Mouse (Mus musculus) forebrain, embryonic 10.5 days (tissue): Measurements from ENCODE around the gene Kif5a. TPM values are rescaled to one million over a fixed set of nuclear protein-coding genes. Genes with fewer than 3 reads are reported as not detected.
A peak's percentile ranks its signal among the peaks of the same experiment; 100 is the strongest.

Experiments
- DNase-seq: peaks from one replicate; pipeline ENCODE4 v3.0.0-alpha.2; 2017; ENCODE audit warnings: low spot score; ENCODE audit errors: extremely low spot score
- H3K27ac ChIP-seq: fragments of 300-500 bp; sonication (generic); 2 replicates; pipeline ENCODE4 v1.5.1; 2016; ENCODE audit warnings: mild to moderate bottlenecking
- H3K27me3 ChIP-seq: fragments of 300-500 bp; sonication (generic); 2 replicates; pipeline ENCODE4 v1.6.1; 2016; ENCODE audit warnings: mild to moderate bottlenecking; ENCODE audit not compliant: poor library complexity, severe bottlenecking
- H3K36me3 ChIP-seq: fragments of 300-500 bp; sonication (generic); replicated peaks from 2 replicates; pipeline ENCODE4 v1.6.1; 2016; ENCODE audit warnings: mild to moderate bottlenecking, moderate library complexity
- H3K4me1 ChIP-seq: fragments of 300-500 bp; sonication (generic); 2 replicates; pipeline ENCODE4 v1.6.1; 2016
- H3K4me3 ChIP-seq: fragments of 300-500 bp; sonication (generic); 2 replicates; pipeline ENCODE4 v1.5.1; 2016; ENCODE audit warnings: mild to moderate bottlenecking, moderate library complexity
- H3K9me3 ChIP-seq: fragments of 300-500 bp; sonication (generic); 2 replicates; pipeline ENCODE4 v1.6.1; 2016; ENCODE audit warnings: mild to moderate bottlenecking, moderate library complexity
- WGBS: fragments of 180-500 bp; shearing (Covaris S2); methylation state at CpG from one replicate; pipeline ENCODE4 v1.1.7; 2016; 5-methylcytosine and 5-hydroxymethylcytosine counted together
- polyA plus RNA-seq: library from polyadenylated mRNA; unstranded; fragments of >200 nt; fragmentation: Nextera tagmentation; extraction: Ambion mirVana; gene quantifications from 2 replicates; pipeline ENCODE4 v1.2.1, GENCODE M21; 2016

Gene Kif5a
- polyA plus RNA-seq, 1 experiment from 2014 or later, result 7.9 TPM

DNA sequence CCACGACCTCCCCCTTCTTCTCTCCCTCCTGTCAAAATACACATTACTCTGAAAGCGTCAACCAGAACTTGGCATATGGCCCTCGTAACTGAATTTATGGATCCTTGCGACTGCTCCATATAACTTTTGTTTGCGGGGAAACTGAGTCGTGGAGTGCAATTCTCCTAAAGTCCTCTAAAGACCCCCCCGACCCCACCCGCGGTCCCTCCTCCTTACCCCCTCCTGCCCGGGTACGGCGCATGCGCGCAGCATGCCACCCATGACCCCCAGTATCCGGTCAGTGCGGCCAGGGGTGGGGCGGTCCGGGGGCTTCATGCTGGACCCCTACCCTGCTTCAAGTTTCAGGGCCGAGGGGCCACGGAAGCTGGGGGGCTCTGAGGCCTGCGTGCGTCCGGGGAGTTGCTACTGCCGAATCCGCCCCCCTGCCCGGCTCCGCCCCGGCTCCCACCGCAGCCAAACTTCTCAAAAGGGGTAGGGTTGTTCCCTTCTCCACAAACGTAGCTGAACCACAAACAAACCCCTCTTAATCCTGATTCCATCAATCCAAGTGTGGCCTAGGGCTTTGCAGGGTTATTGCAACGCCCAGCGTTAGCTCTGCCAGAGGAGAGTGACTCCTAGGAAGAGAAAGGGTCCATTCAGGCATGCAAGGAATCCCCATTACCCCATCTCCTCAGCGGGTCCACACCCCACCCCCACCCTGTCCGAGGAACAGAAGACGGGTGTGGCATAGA is 73.3 kb downstream of the Kif5a start, which contains the start of gene Arhgef25:
Gene Arhgef25, minus strand, starts transcription at position 433 of the 731 bp plus-strand sequence.
- WGBS, result 2% methylated on average over 35 of the region's 35 CpGs

DNA sequence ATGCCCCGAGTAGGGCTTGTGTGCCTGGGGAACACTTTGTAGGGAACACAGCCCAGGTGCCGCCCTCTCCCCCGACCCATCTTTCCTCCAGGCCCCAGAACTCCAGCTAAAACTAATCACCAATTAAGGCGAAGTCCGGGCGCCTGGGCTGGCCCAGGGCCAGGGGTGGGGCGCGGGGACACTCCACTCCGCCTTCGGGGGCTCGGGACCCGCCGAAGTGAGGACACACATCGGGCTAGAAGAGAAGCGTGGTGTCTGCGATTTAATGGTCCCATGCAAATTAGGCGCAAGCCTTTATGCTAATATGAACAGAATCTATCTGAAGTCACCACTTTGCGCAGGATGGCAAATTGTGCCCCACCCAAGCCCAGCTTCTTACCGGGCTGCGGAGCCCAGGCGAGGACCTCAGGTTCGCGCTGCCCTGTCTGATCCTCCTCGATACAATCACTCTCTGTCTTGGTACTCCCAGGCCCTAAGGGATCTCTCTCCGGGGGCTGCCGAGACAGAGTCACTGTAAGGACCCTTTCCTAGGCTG is 74.0 kb downstream of the Kif5a start:
- peaks cover 80% of the 10 kb centered on the region for H3K4me1 ChIP-seq
- no peak for DNase-seq
- H3K9me3 ChIP-seq, result peaks cover 5% of the 10 kb centered on the region; the same call in 1 of the 2 replicates
- H3K4me3 ChIP-seq, result peak overlapping the region; percentile 90
- peaks cover 56% of the 10 kb centered on the region for H3K36me3 ChIP-seq
- under 1% methylated on average over 26 of the region's 26 CpGs for WGBS
- H3K27me3 ChIP-seq, result peaks cover 29% of the 10 kb centered on the region
- H3K27ac ChIP-seq, result peak overlapping the region; percentile 95

More for the DNA sequence above, 73.3 kb downstream of the Kif5a start, which contains the start of gene Arhgef25:
- H3K27ac ChIP-seq, result peak within 1 kb of the TSS; percentile 95
- H3K36me3 ChIP-seq, result peaks cover 53% of the 10 kb centered on the region
- peak; percentile 72 for DNase-seq
- peaks cover 23% of the 10 kb centered on the region for H3K27me3 ChIP-seq
- H3K4me3 ChIP-seq, result peak within 1 kb of the TSS; percentile 90
- H3K9me3 ChIP-seq, result peaks cover 5% of the 10 kb centered on the region; the same call in 1 of the 2 replicates
- peaks cover 80% of the 10 kb centered on the region for H3K4me1 ChIP-seq

DNA sequence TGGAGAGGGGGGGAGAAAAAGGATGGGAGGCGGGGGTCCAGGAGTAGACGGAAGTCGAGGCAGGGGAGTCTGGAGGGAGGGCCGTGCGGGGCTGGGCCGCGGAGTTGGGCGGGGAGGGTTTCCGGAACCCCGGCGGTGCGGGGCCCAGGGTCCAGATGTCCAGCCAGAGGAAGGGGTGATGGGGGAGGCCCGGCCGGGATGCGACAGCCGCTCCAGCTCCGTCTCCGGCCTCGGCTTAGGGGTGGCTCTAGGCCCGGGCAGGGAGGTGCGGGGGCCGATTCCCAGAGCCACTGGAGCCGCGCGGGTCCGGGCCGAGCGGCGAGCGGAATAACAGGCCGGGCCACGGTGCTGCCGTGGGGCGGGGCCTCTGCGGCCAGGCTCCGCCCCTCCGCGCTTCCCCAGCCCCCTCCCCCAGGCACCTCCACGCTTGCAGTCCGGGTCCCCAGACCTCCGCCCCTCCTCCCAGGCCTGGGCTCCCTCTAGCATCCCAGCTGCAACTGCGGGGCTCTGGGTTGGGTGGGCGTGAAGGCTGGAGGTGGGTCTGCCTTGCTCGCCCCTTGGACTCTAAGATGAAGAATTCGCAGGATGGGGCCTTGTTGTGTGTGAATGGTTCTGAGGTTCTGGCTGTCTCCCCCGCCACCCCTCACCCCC is 74.6 kb downstream of the Kif5a start:
- DNase-seq, result peak; percentile 88
- Histone ChIP-seq H3K27me3 (peaks cover 35% of the 10 kb centered on the region), H3K27ac (peak overlapping the region; percentile 95), H3K9me3 (peaks cover 5% of the 10 kb centered on the region; the same call in 1 of the 2 replicates), H3K36me3 (peaks cover 57% of the 10 kb centered on the region), H3K4me1 (peaks cover 84% of the 10 kb centered on the region), H3K4me3 (peak overlapping the region; percentile 90)
- under 1% methylated on average over 43 of the region's 46 CpGs for WGBS

DNA sequence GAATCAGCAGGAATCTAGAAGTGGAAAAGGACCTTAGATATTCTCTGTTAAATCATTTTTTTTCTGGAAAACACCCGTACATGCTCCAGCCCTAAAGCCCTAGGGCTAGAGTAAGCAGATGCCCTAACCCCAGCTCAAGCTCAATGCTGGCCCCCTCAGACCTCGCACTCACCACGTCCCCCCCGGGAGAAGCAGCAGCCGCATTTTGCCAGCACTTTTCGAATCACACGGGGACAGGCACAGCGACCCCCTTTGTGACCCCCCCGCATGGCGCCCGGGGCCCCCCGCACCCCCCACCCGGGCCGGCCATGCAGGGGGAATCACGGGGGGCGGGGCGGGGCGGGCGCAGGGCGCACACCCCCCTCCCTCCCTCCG is 75.1 kb downstream of the Kif5a start:
- 1% methylated on average over 17 of the region's 21 CpGs for WGBS
- no peak for DNase-seq
- Histone ChIP-seq H3K27me3 (peaks cover 40% of the 10 kb centered on the region), H3K36me3 (peaks cover 57% of the 10 kb centered on the region), H3K4me3 (peak overlapping the region; percentile 90), H3K9me3 (peaks cover 5% of the 10 kb centered on the region; the same call in 1 of the 2 replicates), H3K4me1 (peaks cover 84% of the 10 kb centered on the region), H3K27ac (peak overlapping the region; percentile 95)

DNA sequence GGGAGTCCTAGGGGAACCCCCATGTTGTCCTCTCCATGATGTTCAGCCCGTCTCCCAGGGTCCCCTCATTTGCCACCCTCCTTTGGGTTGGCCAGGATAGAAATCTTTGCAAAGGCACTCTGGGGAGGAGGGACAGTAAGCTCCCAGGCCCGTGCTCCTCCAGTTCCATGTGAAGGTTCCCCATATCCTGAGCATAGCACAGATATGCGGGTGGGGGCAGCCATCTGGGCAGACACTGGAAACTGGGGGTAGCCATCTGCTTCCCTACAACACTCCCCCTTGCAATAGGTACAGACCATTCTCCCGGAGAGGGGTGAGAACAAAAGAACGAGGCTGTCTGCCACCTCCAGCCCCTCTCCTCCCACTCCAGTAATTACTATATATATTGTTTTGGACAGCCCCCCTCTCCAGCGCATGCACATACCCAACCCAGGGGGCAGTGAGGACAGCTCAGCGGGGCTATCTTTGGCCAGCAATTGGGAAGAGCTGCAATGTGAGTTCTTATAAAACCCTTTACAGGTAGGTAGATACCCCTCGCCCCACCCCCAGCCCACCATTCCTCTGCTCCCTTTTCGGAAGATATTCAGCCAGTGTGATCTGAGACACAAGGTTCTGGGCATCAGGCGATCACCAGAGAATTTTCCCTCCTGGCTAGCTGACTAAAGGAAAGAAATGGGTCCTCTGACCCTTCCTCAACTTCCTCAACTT is 75.6 kb downstream of the Kif5a start:
- peaks cover 57% of the 10 kb centered on the region for H3K36me3 ChIP-seq
- peaks cover 46% of the 10 kb centered on the region for H3K27me3 ChIP-seq
- 47% methylated on average over 10 of the region's 10 CpGs for WGBS
- peak overlapping the region; percentile 90 for H3K4me3 ChIP-seq
- peaks cover 79% of the 10 kb centered on the region for H3K4me1 ChIP-seq
- H3K9me3 ChIP-seq, result peaks cover 5% of the 10 kb centered on the region; the same call in 1 of the 2 replicates
- peak overlapping the region; percentile 95 for H3K27ac ChIP-seq
- no peak for DNase-seq

DNA sequence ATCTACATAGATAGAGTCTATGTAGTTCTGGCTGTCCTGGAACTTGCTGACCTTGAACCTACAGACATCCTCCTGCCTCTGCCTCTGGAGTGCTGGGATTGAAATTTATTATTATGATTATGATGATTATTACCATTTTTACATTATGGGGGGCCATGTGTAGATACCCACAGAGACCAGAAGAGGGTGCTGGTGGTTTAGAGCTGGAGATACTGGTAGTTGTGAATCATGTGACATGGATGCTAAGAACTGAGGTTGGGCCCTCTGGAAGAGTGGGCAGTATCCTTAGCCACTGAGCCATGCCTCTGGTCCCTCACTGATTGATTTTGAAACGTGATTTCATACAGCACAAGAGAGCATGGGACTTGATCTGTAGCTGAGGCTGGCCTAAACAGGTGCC is 76.7 kb downstream of the Kif5a start:
- Histone ChIP-seq H3K4me3 (0 out of 2 replicates have a peak overlapping the region, but pooled peaks have one; percentile 90), H3K4me1 (peaks cover 73% of the 10 kb centered on the region), H3K36me3 (peaks cover 49% of the 10 kb centered on the region), H3K9me3 (peaks cover 5% of the 10 kb centered on the region; the same call in 1 of the 2 replicates), H3K27me3 (peaks cover 56% of the 10 kb centered on the region), H3K27ac (no peak overlapping the region)
- DNase-seq, result no peak
- 67% methylated on average over 1 of the region's 1 CpGs for WGBS

DNA sequence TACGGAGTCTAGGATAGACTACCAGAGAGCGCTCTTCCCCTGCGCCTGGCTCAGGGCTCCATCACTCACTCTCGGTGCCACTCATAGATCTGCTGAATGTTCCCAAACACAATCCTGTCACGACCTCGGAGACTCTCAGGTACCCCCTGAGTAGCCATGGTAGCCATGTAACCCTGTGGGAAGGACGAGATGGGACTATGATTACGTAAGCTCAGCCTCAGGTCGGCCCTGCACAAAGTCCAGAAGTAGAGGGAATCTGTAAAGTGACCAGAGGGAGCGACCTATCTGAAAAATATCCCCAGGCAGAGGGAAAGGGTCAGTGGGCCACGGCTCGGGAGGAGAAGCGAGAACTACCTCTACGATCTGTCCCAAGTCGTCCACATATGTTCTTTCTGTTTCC is 77.6 kb downstream of the Kif5a start:
- Histone ChIP-seq H3K36me3 (peaks cover 40% of the 10 kb centered on the region), H3K9me3 (peaks cover 5% of the 10 kb centered on the region; the same call in 1 of the 2 replicates), H3K4me3 (no peak overlapping the region), H3K27ac (no peak overlapping the region), H3K4me1 (peaks cover 67% of the 10 kb centered on the region), H3K27me3 (peaks cover 56% of the 10 kb centered on the region)
- WGBS, result 86% methylated on average over 15 of the region's 15 CpGs
- no peak for DNase-seq

DNA sequence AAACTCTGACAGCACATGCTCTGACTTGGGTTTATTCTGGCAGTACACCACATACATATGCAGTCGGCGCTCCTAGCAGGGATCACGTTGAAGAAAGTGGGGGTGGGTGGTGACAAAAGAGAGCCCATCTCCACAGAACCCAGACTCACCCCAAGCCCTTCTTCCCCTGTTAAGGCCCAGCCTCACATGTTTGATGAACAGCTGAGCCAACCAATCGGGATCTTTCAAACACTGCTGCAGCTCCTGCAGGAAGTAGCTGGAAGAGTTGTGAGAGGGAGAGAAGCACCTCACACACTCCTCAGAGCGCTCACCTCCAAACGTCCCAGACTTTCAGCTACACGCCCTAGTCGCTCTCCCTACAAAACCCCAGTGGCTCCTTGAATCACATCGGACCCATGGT is 78.0 kb downstream of the Kif5a start:
- Histone ChIP-seq H3K9me3 (peaks cover 5% of the 10 kb centered on the region; the same call in 1 of the 2 replicates), H3K27ac (0 out of 2 replicates have a peak overlapping the region, but pooled peaks have one; percentile 27), H3K4me1 (peaks cover 67% of the 10 kb centered on the region), H3K4me3 (no peak overlapping the region; the same call in 1 of the 2 replicates), H3K36me3 (peaks cover 39% of the 10 kb centered on the region), H3K27me3 (peaks cover 60% of the 10 kb centered on the region)
- DNase-seq, result no peak
- WGBS, result 75% methylated on average over 9 of the region's 9 CpGs

DNA sequence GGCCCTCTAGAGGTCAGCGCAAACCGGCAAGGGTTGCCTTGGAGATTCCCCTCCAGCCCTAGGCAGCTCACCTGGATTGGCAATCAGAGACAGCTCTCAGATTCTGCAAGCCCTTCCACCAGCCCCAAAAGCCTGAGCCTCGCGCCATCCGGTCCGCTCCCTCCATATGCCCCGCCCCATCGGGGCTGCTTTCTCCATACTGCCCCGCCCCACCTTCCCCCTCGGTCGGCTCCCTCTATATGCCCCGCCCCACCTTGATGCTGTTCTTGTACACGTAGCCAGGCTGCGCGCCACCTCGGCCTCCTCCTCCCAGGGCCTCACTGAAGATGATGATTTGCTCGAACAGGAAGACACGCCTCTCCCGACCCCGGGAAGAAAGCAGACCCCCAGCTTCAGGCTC is 79.4 kb downstream of the Kif5a start:
- Histone ChIP-seq H3K36me3 (peaks cover 39% of the 10 kb centered on the region), H3K4me3 (peak overlapping the region; percentile 19), H3K27me3 (peaks cover 73% of the 10 kb centered on the region), H3K9me3 (peaks cover 5% of the 10 kb centered on the region; the same call in 1 of the 2 replicates), H3K27ac (0 out of 2 replicates have a peak overlapping the region, but pooled peaks have one; percentile 4), H3K4me1 (peaks cover 66% of the 10 kb centered on the region)
- 7% methylated on average over 20 of the region's 20 CpGs for WGBS
- DNase-seq, result no peak

DNA sequence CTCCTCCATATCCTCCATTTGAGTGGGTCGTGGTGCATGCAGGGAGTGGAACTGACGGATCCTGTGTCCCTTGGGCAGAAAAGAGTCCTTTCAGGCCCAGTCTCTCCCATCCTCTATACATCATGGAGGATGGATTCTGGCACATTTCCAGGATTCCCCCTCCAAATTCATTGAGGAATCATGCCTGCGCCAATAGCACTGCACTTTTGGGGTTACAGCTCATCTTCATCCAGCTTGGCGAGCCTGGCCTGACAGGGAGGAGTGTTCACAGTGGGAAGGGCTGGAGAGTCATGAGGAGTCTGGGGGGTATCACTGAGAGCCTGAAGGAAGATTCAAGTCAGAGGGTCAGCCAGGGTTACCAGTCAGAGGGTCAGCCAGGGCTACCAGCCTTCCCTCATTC is 80.5 kb downstream of the Kif5a start:
- 91% methylated on average over 4 of the region's 4 CpGs for WGBS
- no peak for DNase-seq
- Histone ChIP-seq H3K4me1 (peaks cover 66% of the 10 kb centered on the region), H3K36me3 (peaks cover 39% of the 10 kb centered on the region), H3K27ac (no peak overlapping the region), H3K4me3 (no peak overlapping the region), H3K27me3 (peaks cover 85% of the 10 kb centered on the region), H3K9me3 (peaks cover 5% of the 10 kb centered on the region; the same call in 1 of the 2 replicates)

DNA sequence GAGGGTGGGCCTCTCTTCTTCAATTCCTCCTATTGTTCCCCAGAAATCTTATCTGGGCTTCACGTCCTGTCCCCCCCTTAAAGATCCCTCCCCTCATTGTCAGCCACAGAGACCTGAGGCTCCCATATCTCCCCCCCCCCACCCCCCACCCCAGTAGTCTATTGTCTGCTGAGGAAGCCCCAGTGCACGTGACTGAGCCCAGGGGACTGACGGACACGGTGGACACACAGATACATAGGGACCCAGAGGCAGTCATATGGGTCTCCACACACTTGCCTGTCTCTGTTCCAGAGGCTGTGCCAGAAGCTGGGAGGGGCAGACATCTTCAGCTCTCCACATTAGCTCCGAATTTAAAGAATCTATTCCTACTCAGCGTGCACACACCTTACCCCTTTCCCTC is 81.6 kb downstream of the Kif5a start:
- H3K9me3 ChIP-seq, result peaks cover 1% of the 10 kb centered on the region; the same call in 1 of the 2 replicates
- peaks cover 95% of the 10 kb centered on the region for H3K27me3 ChIP-seq
- no peak overlapping the region for H3K27ac ChIP-seq
- 70% methylated on average over 6 of the region's 6 CpGs for WGBS
- no peak overlapping the region for H3K4me3 ChIP-seq
- no peak for DNase-seq
- H3K36me3 ChIP-seq, result peaks cover 32% of the 10 kb centered on the region
- peaks cover 67% of the 10 kb centered on the region for H3K4me1 ChIP-seq

DNA sequence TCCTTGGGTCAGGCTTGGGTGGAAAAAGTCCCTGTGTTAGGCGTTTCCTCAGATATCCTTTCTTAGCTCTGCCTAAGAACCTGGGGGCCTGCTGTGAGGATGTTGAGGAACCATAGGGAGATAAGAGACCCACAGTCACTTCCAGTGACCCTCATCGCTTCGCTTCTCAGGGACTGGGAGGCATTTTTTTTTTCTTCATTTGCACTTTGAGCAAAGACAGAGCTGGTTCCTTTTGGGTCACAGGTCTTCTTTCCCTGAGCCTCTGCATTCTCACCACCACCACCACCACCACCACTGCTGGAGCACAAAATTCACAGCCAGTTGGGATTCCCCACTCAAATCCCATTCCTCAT is 82.5 kb downstream of the Kif5a start:
- no peak for DNase-seq
- 11% methylated on average over 3 of the region's 3 CpGs for WGBS

More for the DNA sequence above, 82.5 kb downstream of the Kif5a start:
- Histone ChIP-seq H3K36me3 (peaks cover 24% of the 10 kb centered on the region), H3K27ac (no peak overlapping the region), H3K4me3 (peak overlapping the region; percentile 43; the same call in 1 of the 2 replicates), H3K4me1 (peaks cover 71% of the 10 kb centered on the region), H3K9me3 (no peaks in the 10 kb centered on the region), H3K27me3 (peaks cover 100% of the 10 kb centered on the region)
